Mouse (Mus musculus) ES-Bruce4 (cell line): ENCODE results near the gene Nr5a1.

Source experiments
- CTCF ChIP-seq: IDR thresholded peaks from one replicate; pipeline ENCODE4 v1.8.1; 2011; ENCODE audit warnings: low read depth, low read length
- EP300 ChIP-seq: IDR thresholded peaks from 2 replicates; pipeline ENCODE4 v1.6.1; 2011; ENCODE audit warnings: low read depth, low read length; ENCODE audit not compliant: insufficient read depth
- POLR2A ChIP-seq: IDR thresholded peaks from one replicate; pipeline ENCODE4 v1.8.1; 2011; ENCODE audit warnings: low read length; ENCODE audit not compliant: insufficient read depth

DNA sequence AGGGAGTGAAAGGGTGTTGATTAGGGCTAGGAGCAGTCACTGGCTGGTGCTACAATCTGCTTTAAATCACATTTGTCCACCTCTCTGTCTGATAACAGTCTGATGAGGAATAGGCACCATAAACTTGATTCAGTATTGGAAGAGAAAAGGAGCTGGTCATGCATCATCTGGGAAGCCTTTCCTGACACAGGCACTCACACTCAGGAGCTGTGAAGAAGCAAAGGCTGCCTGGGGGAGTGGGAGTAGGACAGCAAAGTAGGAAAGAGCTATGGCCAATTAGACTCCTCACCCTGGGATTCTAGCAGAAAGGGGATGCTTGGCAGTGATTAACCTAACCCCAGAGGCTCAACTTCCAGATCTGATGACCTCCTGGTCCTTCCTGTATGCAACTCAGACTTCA is 21.4 kb upstream of the Nr5a1 start:
- TF ChIP-seq CTCF (no peak), POLR2A (no peak), EP300 (no peak)
